24 mouse cellular contexts compared by ENCODE assay signal in the genomic region with DNA sequence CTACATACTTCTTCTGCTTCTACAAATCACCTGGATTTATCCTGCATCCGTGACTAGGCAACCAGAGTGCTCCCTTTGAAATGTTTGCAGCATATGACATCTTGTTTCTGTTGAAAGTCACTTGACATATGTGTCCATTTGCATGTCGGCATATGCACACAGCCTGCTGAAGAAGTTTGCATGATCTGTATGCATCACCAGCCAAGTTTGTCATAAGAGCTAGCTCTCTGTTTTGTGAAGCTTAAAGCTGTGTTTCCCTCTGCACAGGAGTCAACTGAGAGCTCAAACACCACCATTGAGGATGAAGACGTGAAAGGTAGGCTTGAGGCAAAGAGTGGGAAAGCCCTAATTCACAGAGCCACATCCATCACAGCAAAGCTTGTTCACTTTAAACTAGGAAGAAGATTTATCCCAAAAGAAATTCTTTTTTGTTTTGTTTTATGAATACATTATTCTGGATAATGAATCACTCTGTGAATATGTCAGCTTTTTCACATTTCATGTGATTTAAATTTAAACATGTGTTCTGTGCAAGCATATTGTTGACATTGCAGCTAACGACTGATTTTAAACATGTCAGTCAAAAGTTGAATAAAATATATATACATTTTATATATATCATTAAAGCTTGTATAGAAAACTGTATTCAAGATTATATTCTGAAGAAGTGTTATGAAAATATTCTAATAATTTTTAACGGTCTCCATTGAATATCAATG.
A peak's percentile ranks its signal among the peaks of the same experiment; 100 is the strongest.
DNase-seq lines count a peak whose midpoint lies in the region; ATAC-seq lines count a peak whose summit lies in the region.
"Had no signal": no experiment of that assay in that cellular context is flagged by ENCODE, and none has a peak within 500 bp of the region (broad histone marks: within the 10 kb centered on the region; RNA-seq: fewer than 3 reads in every experiment).

No protein-coding gene starts in this region.

- no peak overlapping the region for H3K9ac ChIP-seq in forebrain, embryonic 15.5 days (replicated peaks)
- no peak overlapping the region for H3K9ac ChIP-seq in forebrain, embryonic 12.5 days
- H3K9ac ChIP-seq: heart, embryonic 15.5 days; hindbrain, embryonic 14.5 days had no signal

- no peaks in the 10 kb centered on the region for H3K27me3 ChIP-seq in forebrain, embryonic 15.5 days
- no peaks in the 10 kb centered on the region for H3K27me3 ChIP-seq in forebrain, embryonic 12.5 days
- no peaks in the 10 kb centered on the region for H3K27me3 ChIP-seq in splenic B cell, adult 2 months (ENCODE audit: control insufficient read depth, insufficient read depth, low read length, poor library complexity, severe bottlenecking)
- H3K27me3 ChIP-seq: heart, embryonic 15.5 days; Patski had no signal

- no peaks in the 10 kb centered on the region for H3K9me3 ChIP-seq in forebrain, embryonic 15.5 days
- H3K9me3 ChIP-seq in forebrain, embryonic 12.5 days = no peaks in the 10 kb centered on the region
- H3K9me3 ChIP-seq: embryonic facial prominence, embryonic 10.5 days; heart, embryonic 15.5 days; hindbrain, embryonic 10.5 days had no signal

- no peaks in the 10 kb centered on the region for H3K4me1 ChIP-seq in forebrain, embryonic 15.5 days
- H3K4me1 ChIP-seq in forebrain, embryonic 12.5 days = no peaks in the 10 kb centered on the region
- H3K4me1 ChIP-seq: embryonic facial prominence, embryonic 10.5 days had no signal

- no peaks in the 10 kb centered on the region for H3K36me3 ChIP-seq in forebrain, embryonic 15.5 days
- no peaks in the 10 kb centered on the region for H3K36me3 ChIP-seq in forebrain, embryonic 12.5 days (replicated peaks)
- no peaks in the 10 kb centered on the region for H3K36me3 ChIP-seq in splenic B cell, adult 2 months (ENCODE audit: control insufficient read depth, insufficient read depth, low read length, poor library complexity, severe bottlenecking)
- H3K36me3 ChIP-seq: embryonic facial prominence, embryonic 10.5 days; heart, embryonic 15.5 days; hindbrain, embryonic 10.5 days had no signal

- peak; percentile 60 to 62 for DNase-seq in spleen, postnatal 36 days (ENCODE audit: low spot score in 2 of 2)
- DNase-seq in spleen, adult 12 weeks (ENCODE audit: low spot score) = no peak
- peak; percentile 52 for DNase-seq in brain, embryonic 18.5 days (ENCODE audit: low read depth, low spot score)
- peak; percentile 84 for DNase-seq in splenic B cell, adult 2 months (ENCODE audit: low read depth, low spot score)
- no peak for DNase-seq in cerebellum, postnatal 4 days (ENCODE audit: low spot score in 2 of 2)
- DNase-seq in kidney, postnatal 14 days = no peak
- DNase-seq: adrenal gland, postnatal 14 days; cerebellum, adult 8-10 months; cerebellum, postnatal 36 days; gastrocnemius, postnatal 14 days; heart, adult 2 months; heart, postnatal 14 days; kidney, adult 2 months had no signal

- ATAC-seq in forebrain, embryonic 15.5 days (replicated peaks) = peak; percentile 87
- no peak for ATAC-seq in forebrain, embryonic 12.5 days (ENCODE audit: low FRiP score)
- ATAC-seq: activated CD4-positive, CD25-positive, alpha-beta regulatory T cell, adult 4 months; CD4-positive, CD25-positive, alpha-beta regulatory T cell, adult 4 months; intestine, embryonic 16.5 days; Patski had no signal

- WGBS in forebrain, embryonic 15.5 days = 72% methylated on average over 5 of the region's 5 CpGs
- 87% methylated on average over 5 of the region's 5 CpGs for WGBS in forebrain, embryonic 12.5 days

- H3K4me3 ChIP-seq in forebrain, embryonic 15.5 days = no peak overlapping the region
- no peak overlapping the region for H3K4me3 ChIP-seq in forebrain, embryonic 12.5 days (replicated peaks)
- H3K4me3 ChIP-seq: embryonic facial prominence, embryonic 10.5 days; heart, adult 2 months; heart, embryonic 15.5 days; hindbrain, embryonic 10.5 days had no signal

- H3K4me2 ChIP-seq in forebrain, embryonic 15.5 days (replicated peaks) = no peak overlapping the region
- no peak overlapping the region for H3K4me2 ChIP-seq in forebrain, embryonic 12.5 days
- H3K4me2 ChIP-seq: heart, embryonic 11.5 days; heart, embryonic 15.5 days; hindbrain, embryonic 14.5 days had no signal

- H3K27ac ChIP-seq in forebrain, embryonic 15.5 days (replicated peaks) = no peak overlapping the region
- no peak overlapping the region for H3K27ac ChIP-seq in forebrain, embryonic 12.5 days
- H3K27ac ChIP-seq: embryonic facial prominence, embryonic 10.5 days; heart, adult 2 months; heart, embryonic 15.5 days; hindbrain, embryonic 10.5 days; hindbrain, embryonic 14.5 days had no signal

Comparison
In these comparisons a context has a peak if more than half of its experiments do, and no peak if none do; other contexts are left out.
1. DNase-seq: peak in spleen, postnatal 36 days (2 of 2), brain, embryonic 18.5 days (single experiment) and splenic B cell, adult 2 months (single experiment); none in spleen, adult 12 weeks (single experiment), cerebellum, postnatal 4 days (0 of 2) and kidney, postnatal 14 days (single experiment).